Mouse (Mus musculus) left cerebral cortex, adult 2 months (tissue): ENCODE measurements around the gene Ryr3. TPM values are rescaled to one million over a fixed set of nuclear protein-coding genes. Genes with fewer than 3 reads are reported as not detected.

Source experiments
- DNase-seq, 2 experiments: peaks; one replicate each; pipeline ENCODE4 v3.0.0; 2021 to 2022; ENCODE audit warnings: low spot score in 2 of 2, mixed read lengths in 1 of 2; ENCODE audit errors: extremely low spot score in 1 of 2
- H3K27ac ChIP-seq: fragments of 200-600 bp; 2 replicates; pipeline ENCODE4 v1.8.1; 2022
- H3K4me3 ChIP-seq: fragments of 200-600 bp; 2 replicates; pipeline ENCODE4 v1.8.1; 2022
- CTCF ChIP-seq: fragments of 200-600 bp; IDR thresholded peaks from 2 replicates; pipeline ENCODE4 v1.8.1; 2022; ENCODE audit warnings: antibody characterized with exemption, mild to moderate bottlenecking, moderate library complexity
- intact Hi-C: fragments of 180-260 bp; cut with DNase I; formaldehyde crosslinking; loops from one replicate; pipeline ENCODE4 v1.15.1; 2025
- long read RNA-seq, 2 experiments: library from polyadenylated mRNA; stranded (forward); transcript quantifications; one replicate each; pipeline ENCODE4 v2.0.0; 2021; ENCODE audit warnings: borderline mapping rate in 2 of 2
- total RNA-seq, 2 experiments: library from RNA; stranded (reverse); gene quantifications; 2 replicates each; pipeline ENCODE4 v1.2.3; 2021

The Ryr3 gene
- 10 to 100 TPM; 26.3 to 33.7 TPM for total RNA-seq
- long read RNA-seq, experiment 1: 0 reads
- long read RNA-seq, experiment 2, partial matches to known transcripts: 1 of 2 reads
- long read RNA-seq, experiment 2, other reads (novel, unspliced or antisense): 1 of 2 reads

- TF ChIP-seq CTCF: peak; percentile 24
- H3K4me3 ChIP-seq: peak within 1 kb of the TSS; percentile 65
- peak; percentile 77 for DNase-seq
- intact Hi-C loops: loop anchor here (5.0 kb wide), 3 partner anchors 270 to 415 kb away; no protein-coding TSS in a partner anchor
- H3K27ac ChIP-seq: peak within 1 kb of the TSS; percentile 82
Observed at GRCm38 (mm10) chr2:113216746-113217461, at the start of gene Ryr3. Ryr3 (minus strand) TSS chr2:113217096.

- intact Hi-C loops: no loop called here
- no peak overlapping the region for H3K27ac ChIP-seq
- no peak for DNase-seq
- no peak for TF ChIP-seq CTCF
- no peak overlapping the region for H3K4me3 ChIP-seq
Observed at GRCm38 (mm10) chr2:113238871-113239270, 22.0 kb upstream of the Ryr3 start.

GRCm38 (mm10) chr2:113236993-113237392, 20.1 kb upstream of the Ryr3 start:
- DNase-seq: no peak
- no peak for TF ChIP-seq CTCF
- Histone ChIP-seq H3K4me3 (no peak overlapping the region), H3K27ac (no peak overlapping the region)
- intact Hi-C loops: no loop called here

DNA sequence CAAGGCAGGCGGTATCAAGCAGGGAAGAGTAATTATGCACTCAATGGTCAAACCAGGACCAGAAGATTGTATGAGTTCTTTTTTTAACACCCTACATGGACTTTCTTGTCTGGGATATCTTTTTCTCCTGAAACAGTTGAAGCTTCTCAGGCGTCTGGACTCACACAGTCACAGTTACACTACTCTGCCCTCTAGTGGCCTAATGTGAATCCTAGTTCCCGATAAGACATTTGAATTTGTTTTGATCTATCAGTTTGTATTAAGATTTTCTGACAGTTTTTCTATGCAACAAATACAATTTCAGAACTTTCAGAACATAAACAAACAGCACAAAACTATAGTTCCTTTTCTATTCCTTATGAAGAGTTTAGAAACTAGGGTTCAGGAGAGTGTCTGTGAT, 17.7 kb upstream of the Ryr3 start:
- DNase-seq: no peak

DNA sequence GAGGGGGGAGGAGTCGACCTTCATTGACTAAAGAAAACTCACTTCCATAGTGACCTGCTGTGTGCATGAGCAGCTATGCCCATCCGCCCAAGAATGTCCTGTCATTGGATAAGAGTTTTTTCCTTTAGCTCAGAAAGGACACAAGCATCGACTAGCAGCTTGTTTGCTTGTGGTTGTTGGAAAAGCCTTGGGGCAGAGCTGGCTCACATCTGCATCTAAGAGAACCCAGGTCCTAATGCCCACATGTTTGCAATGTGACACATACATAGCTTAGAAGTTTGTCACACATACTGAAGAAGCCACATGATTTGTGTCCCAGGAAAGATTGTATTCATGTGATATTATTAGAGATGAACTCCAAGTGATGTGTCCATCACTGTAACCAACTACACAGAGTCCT, 16.5 kb upstream of the Ryr3 start:
- Histone ChIP-seq H3K27ac (no peak overlapping the region), H3K4me3 (no peak overlapping the region)
- DNase-seq: no peak
- TF ChIP-seq CTCF: no peak
- intact Hi-C loops: no loop called here

More for the DNA sequence above, 17.7 kb upstream of the Ryr3 start:
- intact Hi-C loops: loop anchor here (1.0 kb wide), 1 partner anchor 433 kb away; no protein-coding TSS in a partner anchor
- H3K27ac ChIP-seq: no peak overlapping the region
- peak; percentile 84 for TF ChIP-seq CTCF
- no peak overlapping the region for H3K4me3 ChIP-seq

DNA sequence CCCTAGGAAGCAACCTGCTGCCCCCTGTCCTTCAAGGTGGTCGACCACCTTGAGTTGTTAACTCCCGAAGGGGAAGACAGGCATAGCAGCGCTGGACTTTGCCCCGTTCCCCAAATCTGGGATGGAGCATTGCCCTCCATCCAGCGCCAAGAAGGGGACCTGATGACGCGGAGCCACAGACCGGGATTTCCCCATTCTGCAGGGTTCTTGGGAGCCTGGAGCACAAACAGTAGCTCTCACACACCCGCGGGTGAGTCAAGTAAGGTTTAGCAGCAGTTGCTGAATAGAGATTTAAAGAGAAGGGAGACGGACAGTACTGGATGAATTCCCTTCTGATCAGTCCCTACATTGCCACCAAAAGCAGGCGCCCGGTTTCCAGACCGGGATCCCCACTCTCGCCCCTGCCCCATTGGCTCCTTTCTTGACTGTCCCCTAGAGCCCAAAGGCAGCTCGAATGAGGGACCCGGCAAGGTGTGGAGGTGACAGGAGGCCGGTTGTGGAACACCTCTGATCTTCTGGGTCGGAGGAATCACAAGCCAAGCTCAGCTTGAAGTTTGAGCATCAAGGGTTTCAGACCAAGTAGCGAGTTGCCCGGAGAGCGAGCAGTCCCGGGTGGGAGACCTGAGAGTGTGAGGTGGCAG, 671 bp downstream of the Ryr3 start:
- no peak for TF ChIP-seq CTCF
- peak; percentile 21 to 31 for DNase-seq
- intact Hi-C loops: loop anchor here (5.0 kb wide), 3 partner anchors 269 to 414 kb away; no protein-coding TSS in a partner anchor
- H3K27ac ChIP-seq: peak overlapping the region; percentile 82
- H3K4me3 ChIP-seq: peak overlapping the region; percentile 65

DNA sequence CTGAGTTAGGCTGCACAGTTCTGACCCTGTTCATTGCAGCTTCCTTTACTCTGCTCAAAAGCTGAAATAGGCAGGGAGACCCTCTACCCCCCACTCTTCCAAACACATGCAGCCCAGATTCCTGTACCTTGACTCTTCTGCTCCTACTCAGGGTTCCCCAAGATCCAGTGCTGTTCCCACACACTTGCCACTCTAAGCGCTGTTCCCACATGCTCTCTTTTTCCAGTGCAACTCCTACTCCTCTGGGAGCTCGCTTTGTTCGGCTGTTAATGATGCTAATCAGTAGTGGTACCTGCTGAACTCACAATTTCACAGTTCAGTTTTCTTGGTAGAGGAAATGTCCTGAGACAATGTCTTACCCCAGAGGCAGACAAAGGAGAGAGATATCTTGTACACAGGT, 6.9 kb downstream of the Ryr3 start:
- DNase-seq: no peak
- Histone ChIP-seq H3K27ac (no peak overlapping the region), H3K4me3 (no peak overlapping the region)
- intact Hi-C loops: no loop called here
- no peak for TF ChIP-seq CTCF

DNA sequence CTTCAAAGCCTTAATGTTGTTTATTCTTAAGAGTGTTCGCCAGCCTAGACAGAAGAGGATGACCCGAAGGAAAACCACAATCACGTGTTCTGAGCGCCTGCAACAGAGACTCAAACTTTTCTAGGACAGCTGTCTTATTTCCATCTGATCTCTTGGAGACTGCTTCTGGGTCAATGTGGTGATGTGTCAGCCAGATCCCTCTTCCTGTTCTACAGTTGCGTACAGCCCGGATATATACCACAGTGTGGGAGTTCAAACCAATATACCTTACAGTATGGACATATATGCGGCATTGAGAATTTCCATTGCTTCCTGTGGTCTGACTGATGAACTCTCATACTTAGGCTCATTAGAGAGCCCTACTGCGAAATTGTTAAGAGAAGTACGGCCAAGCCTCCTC, 7.6 kb downstream of the Ryr3 start:
- no peak for TF ChIP-seq CTCF
- no peak for DNase-seq
- intact Hi-C loops: no loop called here
- no peak overlapping the region for H3K4me3 ChIP-seq
- no peak overlapping the region for H3K27ac ChIP-seq

DNA sequence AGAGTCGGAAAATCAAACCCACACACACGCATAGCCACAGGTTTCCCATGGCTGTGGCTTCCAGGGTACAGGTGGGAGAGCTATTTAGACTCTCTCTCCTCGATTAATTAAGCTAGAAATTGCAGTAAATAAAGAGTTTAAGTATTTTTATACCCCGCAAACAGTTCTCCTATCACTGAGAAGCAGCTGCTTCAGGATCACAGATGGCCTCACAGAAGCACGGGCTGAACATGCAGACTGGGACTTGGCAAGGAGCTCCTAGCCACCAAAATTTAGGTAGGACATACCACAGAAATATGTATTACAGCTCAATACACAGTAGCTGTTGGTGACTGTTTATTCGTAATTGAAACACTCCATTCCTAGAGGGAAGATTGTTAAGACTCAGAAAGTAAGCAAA, 14.0 kb downstream of the Ryr3 start:
- TF ChIP-seq CTCF: no peak
- no peak for DNase-seq
- H3K27ac ChIP-seq: no peak overlapping the region
- intact Hi-C loops: no loop called here
- no peak overlapping the region for H3K4me3 ChIP-seq

- peak; percentile 7 for TF ChIP-seq CTCF
- intact Hi-C loops: no loop called here
- Histone ChIP-seq H3K27ac (no peak overlapping the region), H3K4me3 (no peak overlapping the region)
- no peak for DNase-seq
Observed at GRCm38 (mm10) chr2:113199030-113199679, 17.7 kb downstream of the Ryr3 start.

- intact Hi-C loops: no loop called here
- TF ChIP-seq CTCF: no peak
- Histone ChIP-seq H3K4me3 (no peak overlapping the region), H3K27ac (no peak overlapping the region)
- DNase-seq: no peak
Observed at GRCm38 (mm10) chr2:113187158-113187557, 29.7 kb downstream of the Ryr3 start.

DNA sequence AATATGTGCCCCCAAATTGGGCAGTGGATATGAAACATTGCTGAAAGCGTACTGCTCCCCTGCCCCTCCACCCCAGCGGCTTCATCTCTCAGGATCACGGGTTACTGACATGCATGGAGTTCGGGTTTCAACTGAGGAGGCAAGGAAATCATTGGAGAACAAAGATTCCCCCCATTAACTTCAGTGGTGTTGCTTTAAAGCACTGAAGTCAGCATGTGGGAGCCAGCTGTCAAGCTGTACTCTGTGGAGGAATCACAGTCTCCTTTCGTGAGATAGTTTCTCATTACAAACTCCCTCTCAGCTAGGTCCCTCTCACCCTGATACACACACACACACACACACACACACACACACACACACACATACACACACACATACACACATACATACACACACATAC, 35.2 kb downstream of the Ryr3 start:
- TF ChIP-seq CTCF: no peak
- Histone ChIP-seq H3K4me3 (no peak overlapping the region), H3K27ac (no peak overlapping the region)
- intact Hi-C loops: no loop called here
- no peak for DNase-seq
